Mouse (Mus musculus) E14TG2a.4 (cell line): ENCODE data around the gene Etl4.

Experiments
- CTCF ChIP-seq: conservative IDR thresholded peaks from 2 replicates; pipeline ENCODE4 v1.5.1; 2014; ENCODE audit warnings: low read length
- NANOG ChIP-seq: IDR thresholded peaks from 2 replicates; pipeline ENCODE4 v1.6.1; 2014; ENCODE audit warnings: borderline replicate concordance, low read length, mixed read lengths
- POU5F1 ChIP-seq: IDR thresholded peaks from 2 replicates; pipeline ENCODE4 v1.6.1; 2014; ENCODE audit warnings: low read length, borderline replicate concordance

GRCm38 (mm10) chr2:20736324-20737015 is 826.9 kb downstream of the Etl4 start:
- TF ChIP-seq CTCF (no peak), POU5F1 (no peak), NANOG (no peak)
